Mouse (Mus musculus): ENCODE measurements around the gene Wbp2nl.
A peak's percentile ranks its signal among the peaks of the same experiment; 100 is the strongest.

Gene Wbp2nl

DNA sequence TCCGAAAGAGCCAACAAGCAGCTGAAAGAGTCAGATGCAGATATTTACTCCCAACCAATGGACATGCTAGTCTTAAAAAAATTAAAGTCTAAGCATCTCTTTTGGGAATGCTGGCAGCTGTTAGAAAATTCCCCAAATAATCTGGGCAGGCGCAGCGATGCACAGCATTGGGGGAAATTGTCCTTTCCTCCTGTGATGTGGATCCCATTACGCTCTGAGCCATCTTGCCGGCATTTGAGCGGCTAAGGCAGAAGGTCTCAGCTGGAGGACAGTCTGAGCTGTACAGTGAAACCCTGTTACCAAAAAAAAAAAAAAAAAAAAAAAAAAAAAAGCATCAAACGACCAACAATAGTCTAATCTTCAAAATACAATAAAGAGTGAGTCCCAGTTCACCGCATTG lies 23.4 kb downstream of the Wbp2nl start:
- DNase-seq = no peak

DNA sequence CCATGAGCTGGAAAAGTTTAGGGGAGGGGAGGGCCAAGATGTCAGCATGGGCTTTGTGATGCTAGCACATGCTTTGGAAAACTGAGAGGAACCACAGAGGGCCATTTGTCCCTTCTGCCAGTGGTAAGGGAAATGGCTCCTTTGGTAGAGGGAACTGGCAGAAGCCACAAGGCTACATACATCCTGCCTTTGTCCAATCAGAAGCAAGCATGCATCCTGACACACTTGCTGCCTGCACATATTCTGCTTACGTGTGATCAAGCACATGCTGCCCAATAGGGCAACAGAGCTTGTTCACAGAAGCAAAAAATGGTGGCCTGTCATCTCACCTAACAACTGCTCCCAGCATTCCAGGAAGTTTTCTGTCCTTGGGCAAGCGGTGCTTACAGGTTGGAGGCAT lies 26.6 kb downstream of the Wbp2nl start:
- DNase-seq = no peak

- no peak for DNase-seq
These were observed 36.4 kb downstream of the Wbp2nl start for GRCm38 (mm10) chr15:82335194-82335593.

GRCm38 (mm10) chr15:82336629-82337028 lies 37.9 kb downstream of the Wbp2nl start:
- no peak for DNase-seq

DNA sequence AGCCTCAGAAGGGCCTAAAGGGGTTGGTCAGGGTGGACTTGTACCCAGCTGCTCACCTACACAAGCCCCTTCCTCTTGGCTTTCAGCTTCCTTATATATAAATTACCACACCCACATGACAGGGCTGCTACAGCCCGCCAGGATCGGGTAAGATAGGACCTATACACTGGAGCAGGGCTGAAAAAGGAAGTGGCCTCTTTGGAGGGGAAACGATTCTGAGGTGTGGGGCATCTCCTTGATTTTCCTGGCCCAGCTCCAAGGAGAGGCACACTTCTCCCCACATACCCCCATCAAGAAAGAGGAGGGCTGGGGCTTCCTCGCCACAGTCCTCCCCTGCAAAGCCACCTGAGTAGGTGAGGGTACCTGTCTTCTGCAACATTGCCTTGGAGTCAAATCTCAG lies 39.1 kb downstream of the Wbp2nl start:
- no peak for DNase-seq

DNA sequence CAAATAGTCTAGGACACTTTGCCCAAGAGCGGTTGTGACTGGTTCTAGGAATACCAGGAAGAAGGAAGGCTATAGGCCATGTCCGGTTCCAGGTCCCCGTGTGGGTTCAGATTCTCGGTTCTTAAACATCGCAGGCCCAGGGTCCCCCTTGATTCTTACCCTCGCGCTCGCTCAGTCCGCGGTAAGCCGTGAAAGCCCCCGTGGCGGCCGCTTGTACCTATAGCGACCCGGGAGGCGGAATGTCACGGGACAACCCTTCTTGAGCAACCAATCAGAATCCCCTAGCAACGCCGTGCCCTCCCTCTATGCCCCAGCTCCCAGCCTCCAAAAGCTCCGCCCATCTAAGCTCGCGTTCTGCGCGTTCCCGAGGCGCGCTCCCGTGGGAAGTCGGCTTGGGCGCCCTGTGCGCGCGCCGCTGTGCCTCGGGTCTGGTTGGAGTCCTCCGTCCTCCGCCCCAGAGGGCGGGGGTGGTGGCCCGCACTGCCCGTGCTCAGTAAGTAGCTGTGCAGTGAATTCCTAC lies 39.9 kb downstream of the Wbp2nl start, which contains the start of the genes Naga, Pheta2 and Smdt1:
Naga (minus strand) TSS at position 333 of the 520 bp plus-strand sequence.
Pheta2 (plus strand) TSS at position 350 of the 520 bp plus-strand sequence.
Smdt1 (plus strand) TSS at position 367 of the 520 bp plus-strand sequence.
- DNase-seq = peak; percentile 97 to 98

GRCm38 (mm10) chr15:82339150-82339549 lies 40.4 kb downstream of the Wbp2nl start:
- DNase-seq = no peak

DNA sequence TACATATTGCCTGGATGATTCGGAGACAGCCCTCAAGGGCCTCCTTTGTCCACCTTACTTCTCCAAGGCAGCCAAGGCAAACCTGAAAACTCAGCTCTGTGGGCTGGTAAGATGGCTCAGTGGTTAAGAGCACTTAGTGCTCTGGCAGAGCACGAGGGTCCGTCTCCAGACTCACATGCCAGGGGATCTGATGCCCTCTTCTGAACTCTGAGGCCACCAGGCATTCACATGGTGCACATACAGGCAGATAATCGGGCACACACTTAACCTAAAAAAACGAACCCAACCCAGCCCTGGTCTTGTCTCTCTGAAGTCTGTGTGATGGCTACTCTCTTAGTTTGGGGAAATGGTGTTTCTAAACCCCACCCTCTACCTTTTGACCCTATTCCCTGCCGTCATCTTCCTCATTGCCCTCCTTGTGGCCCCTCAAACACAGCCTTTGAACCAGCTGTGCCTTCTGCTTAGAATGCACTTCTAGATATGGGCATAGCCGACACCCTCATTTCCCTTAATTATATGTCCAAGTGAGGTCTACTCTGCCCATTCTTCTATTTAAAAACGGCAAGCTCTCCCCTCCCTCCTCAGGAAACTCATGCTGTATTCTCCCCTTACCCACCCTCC lies 41.0 kb downstream of the Wbp2nl start:
- DNase-seq = no peak

DNA sequence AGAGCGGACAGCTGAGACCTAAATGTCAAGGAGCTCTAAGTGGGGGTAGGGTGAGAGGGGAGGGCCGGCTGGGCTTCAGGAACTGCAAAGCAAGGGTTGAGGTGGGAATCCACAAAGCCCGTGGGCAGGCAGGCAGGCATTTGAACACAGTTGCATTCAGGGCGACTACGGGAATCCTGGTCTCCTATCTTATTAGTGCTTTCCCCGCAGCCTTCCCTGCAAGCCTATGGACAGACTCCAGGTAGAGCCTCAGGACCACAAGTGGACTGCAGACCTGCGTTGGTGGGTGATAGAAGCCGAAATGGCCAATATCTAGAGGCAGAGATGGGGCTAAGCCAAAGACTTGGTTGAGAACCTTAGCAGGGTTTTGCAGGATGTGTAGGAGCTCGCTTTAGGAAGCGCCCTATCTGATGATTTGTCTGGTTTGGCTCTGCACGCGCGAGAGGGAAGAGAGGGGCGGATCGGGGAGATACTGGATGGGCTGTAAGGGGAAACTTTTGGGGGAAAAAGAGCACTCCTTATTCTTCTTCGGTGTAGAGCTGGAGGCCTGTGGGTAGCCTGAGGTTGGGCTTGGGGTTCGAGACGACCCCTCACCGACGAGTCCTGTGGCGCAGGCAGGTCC lies 41.8 kb downstream of the Wbp2nl start:
- DNase-seq = no peak

DNA sequence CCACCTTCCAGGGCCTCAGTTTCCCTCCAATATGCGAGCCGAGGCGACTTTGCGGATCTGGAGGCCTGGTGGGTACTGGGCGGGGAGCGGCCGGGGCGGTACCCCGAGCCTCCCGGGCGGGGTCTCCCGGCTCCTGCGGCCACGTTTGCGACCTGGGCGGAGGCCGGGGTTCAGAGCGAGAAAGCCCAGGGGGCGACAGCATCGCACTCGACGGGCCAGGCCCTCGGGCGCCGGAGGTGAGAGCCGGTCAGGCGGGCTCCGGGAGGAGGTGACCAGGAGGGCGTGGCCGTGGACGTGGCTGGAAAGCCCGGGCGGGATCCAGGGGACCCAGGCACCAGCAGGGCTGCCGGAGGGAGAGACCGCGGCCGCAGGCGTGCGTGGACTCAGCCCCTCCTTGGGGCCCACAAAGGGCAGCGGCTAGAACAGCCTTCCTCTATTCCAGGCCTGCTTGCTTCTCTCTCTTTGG lies 42.3 kb downstream of the Wbp2nl start:
- peak; percentile 62 to 66 for DNase-seq

GRCm38 (mm10) chr15:82341675-82342542 lies 43.2 kb downstream of the Wbp2nl start:
- DNase-seq = no peak

DNA sequence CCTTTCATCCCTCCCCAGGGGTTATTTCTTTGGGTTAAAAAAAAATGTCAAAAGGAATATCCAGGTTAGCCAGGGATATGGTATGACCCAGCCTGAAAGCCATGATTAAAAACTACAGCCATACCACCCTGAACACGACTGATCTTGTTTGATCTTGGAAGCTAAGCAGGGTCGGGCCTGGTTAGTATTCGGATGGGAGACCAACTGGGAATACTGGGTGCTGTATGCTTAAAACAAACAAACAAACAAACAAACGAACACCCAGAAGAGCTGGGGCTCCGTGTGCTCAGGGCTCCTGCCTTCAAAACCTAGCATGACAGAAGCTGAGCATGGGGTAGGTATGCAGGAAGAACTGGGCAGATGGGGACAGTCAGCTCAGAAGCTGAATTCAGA lies 43.8 kb downstream of the Wbp2nl start:
- DNase-seq = no peak

GRCm38 (mm10) chr15:82343368-82344287 lies 44.9 kb downstream of the Wbp2nl start:
- no peak for DNase-seq

DNA sequence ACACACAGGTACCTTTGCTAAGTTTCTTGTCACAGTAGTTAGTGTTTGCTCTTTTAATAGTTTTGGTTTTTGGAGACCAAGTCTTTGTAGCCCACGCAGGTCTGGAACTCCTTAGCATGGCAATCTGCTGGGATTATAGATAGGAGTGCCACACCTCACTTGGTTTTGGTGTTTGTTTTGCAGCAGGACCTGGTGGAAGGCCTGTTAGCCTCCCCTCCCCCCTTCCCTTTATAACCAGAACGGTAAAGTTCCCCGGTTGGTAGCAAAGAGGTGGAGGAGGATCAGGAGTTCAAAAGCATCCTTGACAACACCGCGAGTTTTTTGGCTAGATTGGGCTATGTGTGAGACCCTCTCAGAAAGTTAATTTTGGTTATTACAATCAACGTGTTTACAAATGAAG lies 46.2 kb downstream of the Wbp2nl start:
- DNase-seq = no peak

DNA sequence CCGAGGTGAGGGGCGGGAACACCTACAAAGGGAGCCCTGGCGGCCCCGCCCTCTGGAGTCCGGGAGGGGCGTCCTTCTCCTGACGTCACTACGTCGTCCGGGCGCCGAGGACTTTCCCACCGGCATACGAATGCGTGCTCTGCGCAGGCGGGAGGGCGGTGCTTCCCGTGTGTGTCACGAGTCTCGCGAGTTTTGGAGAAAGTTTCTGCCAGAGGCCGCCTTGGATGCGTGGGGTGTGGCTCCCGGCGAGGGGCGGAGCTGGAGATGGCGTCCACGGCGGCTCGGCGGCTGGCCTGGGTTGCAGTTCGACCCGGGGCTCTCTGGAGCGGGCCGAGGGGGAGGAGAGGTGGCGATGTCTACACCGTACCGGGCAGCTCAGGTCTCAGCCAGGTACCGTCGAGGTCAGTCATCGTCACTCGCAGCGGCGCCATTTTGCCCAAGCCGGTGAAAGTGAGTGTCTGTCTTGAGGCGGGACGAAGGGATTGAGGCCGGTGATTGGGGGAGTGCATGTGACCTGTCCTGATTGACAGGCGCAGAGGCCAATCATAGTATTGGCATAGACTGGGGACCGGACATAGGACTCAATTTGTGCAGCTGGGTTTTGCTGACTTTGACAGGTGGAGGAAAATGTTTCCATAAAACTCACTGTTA lies 47.2 kb downstream of the Wbp2nl start:
- DNase-seq = peak; percentile 98 to 99

DNA sequence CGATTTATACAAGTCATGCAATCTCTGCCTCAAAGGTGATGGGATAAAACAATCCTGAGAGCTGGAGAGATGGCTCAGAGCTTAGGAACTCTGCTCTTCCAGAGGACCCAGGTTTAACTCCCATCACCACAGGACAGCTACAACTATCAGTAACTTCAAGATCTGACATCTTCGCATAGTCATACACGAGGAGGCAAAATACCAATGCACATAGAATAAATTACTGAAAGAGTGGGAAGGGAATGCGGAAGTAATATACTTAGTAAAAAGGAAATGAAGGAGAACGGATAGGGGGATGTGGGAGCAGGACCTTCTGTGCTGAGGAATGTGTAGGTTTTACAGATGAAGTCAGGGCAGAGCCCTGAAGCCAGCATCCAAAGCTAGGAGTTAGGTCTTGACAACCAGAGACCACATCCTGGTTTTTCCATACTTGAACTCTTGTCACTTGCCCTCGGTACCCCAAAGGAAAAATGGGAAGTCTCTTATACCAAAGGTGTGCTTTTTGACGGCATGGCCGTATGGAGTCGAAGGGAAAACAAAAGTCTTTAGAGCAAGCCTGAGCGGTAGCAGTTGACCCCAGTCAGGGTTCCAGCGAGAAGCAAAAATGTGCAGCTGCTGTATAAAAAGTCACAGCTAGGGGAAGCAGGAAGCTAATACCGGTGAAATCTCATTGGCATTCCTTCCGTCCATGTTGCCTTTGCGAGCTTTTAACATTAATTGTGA lies 48.0 kb downstream of the Wbp2nl start:
- no peak for DNase-seq

- DNase-seq = no peak
These were observed 48.5 kb downstream of the Wbp2nl start for GRCm38 (mm10) chr15:82347303-82347676.

GRCm38 (mm10) chr15:82347852-82348251 lies 49.1 kb downstream of the Wbp2nl start:
- DNase-seq = no peak

DNA sequence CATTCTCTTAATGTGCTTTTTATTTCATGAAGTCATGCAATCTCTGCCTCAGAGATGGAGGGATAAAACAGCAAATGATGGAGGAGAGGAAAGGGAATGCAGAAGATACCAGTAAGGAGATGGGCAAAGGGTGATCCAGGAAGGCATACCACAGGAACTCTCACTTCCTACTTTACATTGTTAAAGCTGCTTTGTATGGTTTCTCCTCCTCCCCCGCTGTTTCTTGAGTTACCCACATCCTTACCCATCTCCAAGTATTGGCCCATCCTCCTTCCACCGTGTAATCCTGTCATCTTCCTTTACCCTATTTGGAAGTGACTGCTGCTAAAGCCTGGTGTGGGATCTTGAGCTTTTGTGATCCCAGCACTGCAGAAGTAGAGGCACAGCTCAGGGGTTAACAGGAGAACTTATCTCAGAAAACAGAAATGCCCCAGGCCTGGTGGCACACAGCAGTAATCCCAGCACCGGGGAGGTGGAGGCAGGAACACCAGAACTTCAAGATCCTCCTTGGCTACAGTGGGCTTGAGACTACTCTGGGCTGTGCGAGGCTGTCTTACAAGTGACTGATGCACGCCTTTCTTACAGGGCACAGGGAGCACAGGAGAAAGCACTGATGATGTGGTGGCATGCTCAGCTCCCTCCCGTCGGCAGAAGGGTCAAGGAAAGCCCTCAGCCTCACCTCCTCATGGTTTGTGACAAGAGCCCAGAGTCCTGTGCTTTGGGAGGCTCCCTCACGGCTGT lies 49.7 kb downstream of the Wbp2nl start:
- DNase-seq = no peak

- DNase-seq = no peak
These were observed 50.2 kb downstream of the Wbp2nl start for GRCm38 (mm10) chr15:82348999-82349341.
